Mouse (Mus musculus): ENCODE measurements around the gene Ctsz. TPM values are rescaled to one million over a fixed set of nuclear protein-coding genes. Genes with fewer than 3 reads are reported as not detected.

Gene Ctsz
- polyA plus RNA-seq, 1 experiment, result 188 TPM

DNA sequence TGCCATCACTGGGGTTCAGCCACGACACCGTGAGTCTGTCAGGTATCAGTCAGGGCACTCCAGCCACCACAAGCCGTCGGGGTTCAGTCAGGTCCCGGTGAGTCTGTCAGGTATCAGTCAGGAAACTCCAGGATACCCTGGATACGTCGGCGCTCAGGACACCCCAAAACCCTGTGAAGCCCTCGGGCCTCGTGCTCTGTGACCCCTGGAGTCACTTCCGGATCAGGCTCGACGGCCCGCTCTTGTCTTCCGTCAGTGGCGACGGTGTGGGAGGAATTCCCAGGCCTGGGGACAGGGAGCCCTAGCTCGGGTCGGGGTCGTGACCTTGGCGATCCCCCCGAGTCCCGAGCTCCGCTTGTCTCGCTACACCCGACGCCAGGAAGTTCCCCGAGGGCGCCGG, 33.6 kb upstream of the Ctsz start:
- no peaks in the 10 kb centered on the region for H3K27me3 ChIP-seq (ENCODE audit: control insufficient read depth, insufficient read depth, insufficient read length)
- TF ChIP-seq USF1 (IDR thresholded peaks at IDR 0.05; ENCODE audit: low read depth), result no peak
- no peak for TF ChIP-seq CEBPB (IDR thresholded peaks at IDR 0.05; ENCODE audit: low read depth)
- TF ChIP-seq FOSL1 (IDR thresholded peaks at IDR 0.05; ENCODE audit: insufficient read depth, low read length, poor library complexity, severe bottlenecking), result no peak
- no peak for TF ChIP-seq MYOG (IDR thresholded peaks at IDR 0.05; ENCODE audit: control insufficient read depth, extremely low read depth, insufficient read length)
- H3K36me3 ChIP-seq (ENCODE audit: control insufficient read depth, insufficient read depth), result peaks cover 40% of the 10 kb centered on the region
- peaks cover 54% of the 10 kb centered on the region for H3K79me2 ChIP-seq (ENCODE audit: control insufficient read depth, insufficient read depth)
- H3K79me3 ChIP-seq (ENCODE audit: low read depth), result peaks cover 51% of the 10 kb centered on the region
- peak overlapping the region; percentile 83 for H3K4me3 ChIP-seq (ENCODE audit: insufficient read depth, poor library complexity, severe bottlenecking)
- H3ac ChIP-seq (ENCODE audit: control insufficient read depth, insufficient read length, low read depth), result peak overlapping the region; percentile 88

DNA sequence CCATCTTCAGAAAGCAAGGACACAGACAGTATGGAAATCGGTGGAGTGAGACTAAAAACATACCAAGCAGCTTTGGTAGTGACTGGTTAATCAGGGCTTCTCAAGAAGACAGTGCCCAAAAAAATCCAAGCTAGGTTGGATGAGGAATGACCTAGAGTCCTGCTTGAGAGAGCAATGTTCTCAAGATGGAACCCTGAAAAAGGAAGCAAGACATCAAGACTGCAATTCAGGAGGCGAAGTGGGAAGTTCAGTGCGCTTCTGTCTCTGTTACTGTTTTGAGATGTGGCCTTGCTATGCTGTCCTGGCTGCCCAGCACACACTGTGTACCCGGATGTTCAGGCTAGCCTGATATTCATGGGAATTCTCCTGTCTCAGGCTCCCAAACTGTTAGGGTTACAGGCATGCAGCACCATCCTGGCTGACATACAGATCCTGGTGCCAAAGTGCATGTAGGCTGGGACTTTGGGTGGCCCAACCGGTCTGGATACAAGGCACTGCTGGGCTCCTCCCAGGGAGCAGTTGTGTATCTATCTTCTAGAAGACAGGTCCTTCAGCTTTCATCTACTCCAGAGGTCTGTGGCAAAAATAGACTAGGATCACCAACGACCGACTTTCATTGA, 32.1 kb upstream of the Ctsz start:
- Histone ChIP-seq H3K4me3 (ENCODE audit: insufficient read depth, poor library complexity, severe bottlenecking) (no peak overlapping the region), H3K79me3 (ENCODE audit: low read depth) (peaks cover 60% of the 10 kb centered on the region), H3K36me3 (ENCODE audit: control insufficient read depth, insufficient read depth) (peaks cover 54% of the 10 kb centered on the region), H3K27me3 (ENCODE audit: control insufficient read depth, insufficient read depth, insufficient read length) (no peaks in the 10 kb centered on the region), H3ac (ENCODE audit: control insufficient read depth, insufficient read length, low read depth) (no peak overlapping the region), H3K79me2 (ENCODE audit: control insufficient read depth, insufficient read depth) (peaks cover 66% of the 10 kb centered on the region)
- no peak for TF ChIP-seq MAX (IDR thresholded peaks at IDR 0.05)

DNA sequence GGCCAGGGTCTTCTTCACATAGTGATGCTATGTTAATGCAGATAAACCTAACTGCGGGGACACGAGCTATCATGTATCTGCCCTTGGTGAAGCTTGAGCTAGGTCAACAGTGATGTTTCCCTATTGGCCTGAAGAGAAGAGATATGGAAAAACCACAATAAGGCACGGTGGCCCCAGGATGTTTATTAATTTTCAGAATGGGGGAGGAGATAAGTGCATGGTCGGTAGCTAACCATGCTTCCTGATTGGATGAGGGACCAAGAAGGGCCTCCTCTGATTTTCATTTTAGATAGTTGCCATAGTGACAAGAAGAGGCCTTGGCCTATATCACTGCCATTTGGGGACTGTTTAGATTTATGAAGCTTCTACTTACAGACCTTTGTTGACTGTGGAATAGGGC, 31.5 kb upstream of the Ctsz start:
- Histone ChIP-seq H3ac (ENCODE audit: control insufficient read depth, insufficient read length, low read depth) (no peak overlapping the region), H3K27me3 (ENCODE audit: control insufficient read depth, insufficient read depth, insufficient read length) (no peaks in the 10 kb centered on the region), H3K79me2 (ENCODE audit: control insufficient read depth, insufficient read depth) (peaks cover 66% of the 10 kb centered on the region), H3K79me3 (ENCODE audit: low read depth) (peaks cover 62% of the 10 kb centered on the region), H3K36me3 (ENCODE audit: control insufficient read depth, insufficient read depth) (peaks cover 59% of the 10 kb centered on the region), H3K4me3 (ENCODE audit: insufficient read depth, poor library complexity, severe bottlenecking) (no peak overlapping the region)
- TF ChIP-seq MYOG (IDR thresholded peaks at IDR 0.05; ENCODE audit: control insufficient read depth, extremely low read depth, insufficient read length) (no peak), MAX (IDR thresholded peaks at IDR 0.05) (no peak), CEBPB (IDR thresholded peaks at IDR 0.05; ENCODE audit: low read depth) (no peak), MYOD1 (IDR thresholded peaks at IDR 0.05; ENCODE audit: control insufficient read depth, insufficient read length, low read depth) (no peak), FOSL1 (IDR thresholded peaks at IDR 0.05; ENCODE audit: insufficient read depth, low read length, poor library complexity, severe bottlenecking) (no peak), CTCF (IDR thresholded peaks at IDR 0.05; ENCODE audit: control insufficient read depth, insufficient read depth, insufficient read length) (no peak), USF1 (IDR thresholded peaks at IDR 0.05; ENCODE audit: low read depth) (no peak)

DNA sequence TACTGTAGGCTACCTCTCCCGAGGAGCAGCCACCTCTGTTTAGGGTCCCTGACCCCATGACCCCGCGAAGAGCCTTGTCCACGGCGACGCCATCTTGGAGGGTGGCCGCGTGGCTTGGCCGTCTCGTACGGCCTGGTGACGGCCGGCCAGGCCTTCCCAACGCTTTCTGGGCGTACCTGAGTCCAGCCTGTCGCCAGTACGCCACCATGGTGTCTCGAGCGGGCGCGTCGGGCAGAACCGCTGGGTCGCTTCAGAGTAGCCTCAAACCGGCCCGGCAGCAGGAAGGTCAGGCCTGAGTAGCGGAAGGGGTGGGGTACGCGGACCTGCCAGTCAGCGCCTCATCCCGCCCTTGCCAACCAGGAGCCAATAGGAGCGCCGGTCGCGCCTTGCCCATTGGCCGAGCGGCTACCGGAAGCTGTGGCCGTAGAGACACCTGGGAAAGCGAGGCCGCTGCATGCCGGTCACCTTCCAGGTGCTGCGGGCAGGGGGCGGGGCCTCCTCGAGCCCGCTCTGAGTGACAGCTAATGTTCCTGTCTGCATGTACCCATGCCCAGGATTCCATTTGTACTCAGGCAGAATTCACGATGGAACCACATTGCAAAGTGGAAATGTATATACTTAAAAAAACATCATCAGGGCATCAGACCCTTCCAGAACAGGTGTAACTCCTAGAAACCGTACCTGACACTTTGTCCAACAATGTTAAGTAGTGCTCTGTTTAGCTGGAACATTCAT, 25.1 kb upstream of the Ctsz start, which contains the start of gene Atp5e:
Gene Atp5e (minus strand): TSS at position 317 of the 735 bp plus-strand sequence.
- peak within 1 kb of the TSS; percentile 89 for H3ac ChIP-seq (ENCODE audit: control insufficient read depth, insufficient read length, low read depth)
- no peaks in the 10 kb centered on the region for H3K27me3 ChIP-seq (ENCODE audit: control insufficient read depth, insufficient read depth, insufficient read length)
- H3K79me2 ChIP-seq (ENCODE audit: control insufficient read depth, insufficient read depth), result peaks cover 47% of the 10 kb centered on the region
- H3K36me3 ChIP-seq (ENCODE audit: control insufficient read depth, insufficient read depth), result peaks cover 73% of the 10 kb centered on the region
- peak; percentile 86 for TF ChIP-seq MAX (IDR thresholded peaks at IDR 0.05)
- TF ChIP-seq CEBPB (IDR thresholded peaks at IDR 0.05; ENCODE audit: low read depth), result no peak
- H3K79me3 ChIP-seq (ENCODE audit: low read depth), result peaks cover 41% of the 10 kb centered on the region
- H3K4me3 ChIP-seq (ENCODE audit: insufficient read depth, poor library complexity, severe bottlenecking), result peak within 1 kb of the TSS; percentile 68

DNA sequence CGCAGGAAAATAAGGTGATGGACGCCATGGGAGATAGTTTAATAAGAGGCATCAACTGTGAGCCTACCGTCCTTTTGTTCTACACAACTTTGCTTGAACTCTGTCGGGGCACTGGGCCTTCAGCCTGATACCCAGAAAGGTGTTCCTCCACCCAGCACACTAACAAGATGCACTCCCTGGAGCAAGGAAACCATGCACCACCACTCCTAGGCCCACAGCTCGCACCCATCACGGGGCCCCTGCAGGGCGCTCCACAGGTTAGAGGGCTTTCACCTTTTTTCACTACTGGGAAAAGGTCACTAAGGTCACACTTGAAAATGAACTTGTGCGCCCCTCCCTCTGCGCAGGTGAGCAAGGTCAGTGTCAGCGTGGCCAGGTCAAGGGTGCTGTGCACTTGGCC, 24.5 kb upstream of the Ctsz start:
- peak overlapping the region; percentile 89 for H3ac ChIP-seq (ENCODE audit: control insufficient read depth, insufficient read length, low read depth)
- peaks cover 42% of the 10 kb centered on the region for H3K79me2 ChIP-seq (ENCODE audit: control insufficient read depth, insufficient read depth)
- H3K79me3 ChIP-seq (ENCODE audit: low read depth), result peaks cover 35% of the 10 kb centered on the region
- peak overlapping the region; percentile 68 for H3K4me3 ChIP-seq (ENCODE audit: insufficient read depth, poor library complexity, severe bottlenecking)
- TF ChIP-seq USF1 (IDR thresholded peaks at IDR 0.05; ENCODE audit: low read depth), result no peak
- TF ChIP-seq CEBPB (IDR thresholded peaks at IDR 0.05; ENCODE audit: low read depth), result no peak
- no peak for TF ChIP-seq MYOG (IDR thresholded peaks at IDR 0.05; ENCODE audit: control insufficient read depth, extremely low read depth, insufficient read length)
- TF ChIP-seq CTCF (IDR thresholded peaks at IDR 0.05; ENCODE audit: control insufficient read depth, insufficient read depth, insufficient read length), result no peak
- TF ChIP-seq FOSL1 (IDR thresholded peaks at IDR 0.05; ENCODE audit: insufficient read depth, low read length, poor library complexity, severe bottlenecking), result no peak
- no peak for TF ChIP-seq MYOD1 (IDR thresholded peaks at IDR 0.05; ENCODE audit: control insufficient read depth, insufficient read length, low read depth)
- no peak for TF ChIP-seq MAX (IDR thresholded peaks at IDR 0.05)
- H3K36me3 ChIP-seq (ENCODE audit: control insufficient read depth, insufficient read depth), result peaks cover 67% of the 10 kb centered on the region
- no peaks in the 10 kb centered on the region for H3K27me3 ChIP-seq (ENCODE audit: control insufficient read depth, insufficient read depth, insufficient read length)

DNA sequence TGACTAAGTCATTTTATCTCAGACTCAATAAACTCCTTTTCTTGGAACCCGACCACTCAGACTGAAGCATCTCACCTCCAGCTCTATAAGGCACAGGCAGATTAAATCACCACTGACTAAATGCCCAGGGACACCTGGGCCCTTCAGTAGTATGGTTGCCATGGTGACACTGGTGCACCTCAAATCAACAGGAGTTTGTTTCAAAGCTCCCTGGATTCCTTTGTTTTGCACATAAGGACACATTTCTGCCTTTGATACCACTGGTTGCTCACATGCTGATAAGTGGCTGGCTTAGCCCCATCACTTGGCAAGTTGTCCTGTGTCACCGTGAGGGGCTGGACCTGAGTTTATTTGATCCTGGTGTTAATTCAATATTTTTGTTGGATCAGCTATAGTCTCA, 20.5 kb upstream of the Ctsz start:
- Histone ChIP-seq H3K4me3 (ENCODE audit: insufficient read depth, poor library complexity, severe bottlenecking) (no peak overlapping the region), H3K79me3 (ENCODE audit: low read depth) (peaks cover 15% of the 10 kb centered on the region), H3ac (ENCODE audit: control insufficient read depth, insufficient read length, low read depth) (no peak overlapping the region), H3K79me2 (ENCODE audit: control insufficient read depth, insufficient read depth) (peaks cover 20% of the 10 kb centered on the region), H3K36me3 (ENCODE audit: control insufficient read depth, insufficient read depth) (peaks cover 31% of the 10 kb centered on the region), H3K27me3 (ENCODE audit: control insufficient read depth, insufficient read depth, insufficient read length) (no peaks in the 10 kb centered on the region)
- TF ChIP-seq MAX (IDR thresholded peaks at IDR 0.05), result no peak
- no peak for TF ChIP-seq CTCF (IDR thresholded peaks at IDR 0.05; ENCODE audit: control insufficient read depth, insufficient read depth, insufficient read length)
- TF ChIP-seq USF1 (IDR thresholded peaks at IDR 0.05; ENCODE audit: low read depth), result no peak
- no peak for TF ChIP-seq FOSL1 (IDR thresholded peaks at IDR 0.05; ENCODE audit: insufficient read depth, low read length, poor library complexity, severe bottlenecking)
- no peak for TF ChIP-seq CEBPB (IDR thresholded peaks at IDR 0.05; ENCODE audit: low read depth)
- no peak for TF ChIP-seq MYOG (IDR thresholded peaks at IDR 0.05; ENCODE audit: control insufficient read depth, extremely low read depth, insufficient read length)
- no peak for TF ChIP-seq MYOD1 (IDR thresholded peaks at IDR 0.05; ENCODE audit: control insufficient read depth, insufficient read length, low read depth)

All from C2C12 (cell line).